Mouse (Mus musculus) 3T3-L1 (cell line): Measurements from ENCODE around the gene Bclaf3.
"Not testable (repeated sequence)": the region's sequence is repeated elsewhere in the genome, so short reads cannot be mapped to it uniquely, and the experiment has no call there.

Source experiments
- DNase-seq: peaks from one replicate; pipeline ENCODE4 v3.0.0-alpha.2; 2015; ENCODE audit warnings: low read depth, low spot score

The Bclaf3 gene

GRCm38 (mm10) chrX:159526388-159526787 lies at the start of gene Bclaf3:
TSS of gene Bclaf3 (plus strand) at chrX:159526688.
- no peak for DNase-seq

GRCm38 (mm10) chrX:159478243-159478940 lies 48.1 kb upstream of the Bclaf3 start:
- not testable (repeated sequence) for DNase-seq

GRCm38 (mm10) chrX:159484247-159484646 lies 42.2 kb upstream of the Bclaf3 start:
- peak; percentile 1 for DNase-seq

- DNase-seq: no peak
These were observed 23.3 kb upstream of the Bclaf3 start for GRCm38 (mm10) chrX:159503181-159503580.

- DNase-seq: no peak
These were observed 18.0 kb upstream of the Bclaf3 start for GRCm38 (mm10) chrX:159508331-159509036.

- DNase-seq: no peak
These were observed 17.4 kb upstream of the Bclaf3 start for GRCm38 (mm10) chrX:159509042-159509441.

- DNase-seq: no peak
These were observed 16.4 kb upstream of the Bclaf3 start for GRCm38 (mm10) chrX:159509847-159510715.

GRCm38 (mm10) chrX:159510716-159511051 lies 15.8 kb upstream of the Bclaf3 start:
- DNase-seq: no peak

- DNase-seq: no peak
These were observed 10.9 kb upstream of the Bclaf3 start for GRCm38 (mm10) chrX:159515599-159515998.

GRCm38 (mm10) chrX:159521780-159522179 lies 4.7 kb upstream of the Bclaf3 start:
- DNase-seq: no peak

GRCm38 (mm10) chrX:159522651-159523050 lies 3.8 kb upstream of the Bclaf3 start:
- DNase-seq: no peak

GRCm38 (mm10) chrX:159532427-159532810 lies 5.9 kb downstream of the Bclaf3 start:
- DNase-seq: peak; percentile 95

GRCm38 (mm10) chrX:159532811-159533462 lies 6.4 kb downstream of the Bclaf3 start:
- DNase-seq: peak; percentile 42

GRCm38 (mm10) chrX:159541936-159542335 lies 15.4 kb downstream of the Bclaf3 start:
- DNase-seq: no peak

- no peak for DNase-seq
These were observed 20.6 kb downstream of the Bclaf3 start for GRCm38 (mm10) chrX:159547093-159547492.

GRCm38 (mm10) chrX:159584738-159585137 lies 58.2 kb downstream of the Bclaf3 start:
- DNase-seq: not testable (repeated sequence)

GRCm38 (mm10) chrX:159591633-159592032 lies 65.1 kb downstream of the Bclaf3 start:
- peak; percentile 6 for DNase-seq

- no peak for DNase-seq
These were observed 71.0 kb downstream of the Bclaf3 start for GRCm38 (mm10) chrX:159597502-159597901.

- DNase-seq: no peak
These were observed 78.3 kb downstream of the Bclaf3 start for GRCm38 (mm10) chrX:159604832-159605231.

GRCm38 (mm10) chrX:159606936-159607335 lies 80.4 kb downstream of the Bclaf3 start:
- peak; percentile 55 for DNase-seq

- peak; percentile 78 for DNase-seq
These were observed 99.9 kb downstream of the Bclaf3 start for GRCm38 (mm10) chrX:159626208-159626906.
